In genomic region chr16:77796926-77797325, GRCm38 (mm10) we compare ENCODE assay signal across 31 mouse cellular contexts.
A peak's percentile ranks its signal among the peaks of the same experiment; 100 is the strongest.
DNase-seq lines count a peak whose midpoint lies in the region; ATAC-seq lines count a peak whose summit lies in the region.
"Had no signal": no experiment of that assay in that cellular context is flagged by ENCODE, and none has a peak within 500 bp of the region (broad histone marks: within the 10 kb centered on the region; RNA-seq: fewer than 3 reads in every experiment).

No protein-coding gene starts in this region.

- H3K27ac ChIP-seq in forebrain, embryonic 14.5 days (ENCODE audit: low read depth, low read length), result no peak overlapping the region
- no peak overlapping the region for H3K27ac ChIP-seq in forebrain, embryonic 16.5 days (ENCODE audit: low read length)
- H3K27ac ChIP-seq in lung, embryonic 15.5 days, result peak overlapping the region; percentile 55; the same call in 1 of the 2 replicates
- H3K27ac ChIP-seq: embryonic facial prominence, embryonic 13.5 days; heart, embryonic 10.5 days; heart, embryonic 15.5 days; kidney, embryonic 15.5 days; limb, embryonic 15.5 days; liver, embryonic 13.5 days; macrophage; neural tube, embryonic 15.5 days had no signal

- H3K27me3 ChIP-seq in forebrain, embryonic 14.5 days (replicated peaks; ENCODE audit: control insufficient read depth, insufficient read depth, low read length), result no peaks in the 10 kb centered on the region
- no peaks in the 10 kb centered on the region for H3K27me3 ChIP-seq in forebrain, embryonic 16.5 days (replicated peaks; ENCODE audit: control insufficient read depth, insufficient read depth, low read length)
- no peaks in the 10 kb centered on the region for H3K27me3 ChIP-seq in lung, embryonic 15.5 days
- H3K27me3 ChIP-seq: CH12.LX; embryonic facial prominence, embryonic 13.5 days; heart, embryonic 15.5 days; kidney, embryonic 15.5 days; limb, embryonic 15.5 days; liver, embryonic 13.5 days; neural tube, embryonic 15.5 days had no signal

- H3K36me3 ChIP-seq in forebrain, embryonic 14.5 days (ENCODE audit: control insufficient read depth, insufficient read depth, low read length), result no peaks in the 10 kb centered on the region
- H3K36me3 ChIP-seq in forebrain, embryonic 16.5 days (ENCODE audit: control insufficient read depth, insufficient read depth), result no peaks in the 10 kb centered on the region
- H3K36me3 ChIP-seq in lung, embryonic 15.5 days, result no peaks in the 10 kb centered on the region
- H3K36me3 ChIP-seq: embryonic facial prominence, embryonic 13.5 days; heart, embryonic 10.5 days; heart, embryonic 15.5 days; kidney, embryonic 15.5 days; limb, embryonic 15.5 days; liver, embryonic 13.5 days; neural tube, embryonic 15.5 days had no signal

- no peak for ATAC-seq in forebrain, embryonic 14.5 days
- ATAC-seq in forebrain, embryonic 16.5 days, result no peak
- peak; percentile 35; the same call in 1 of the 2 replicates for ATAC-seq in lung, embryonic 15.5 days (ENCODE audit: borderline replicate concordance, extremely low read depth, low FRiP score, low TSS enrichment)
- ATAC-seq: hindbrain, embryonic 16.5 days had no signal

- H3K9ac ChIP-seq in forebrain, embryonic 14.5 days (ENCODE audit: low read length), result no peak overlapping the region
- H3K9ac ChIP-seq in forebrain, embryonic 16.5 days (replicated peaks; ENCODE audit: low read depth, low read length), result no peak overlapping the region
- no peak overlapping the region for H3K9ac ChIP-seq in lung, embryonic 15.5 days
- H3K9ac ChIP-seq: embryonic facial prominence, embryonic 13.5 days; heart, embryonic 15.5 days; kidney, embryonic 15.5 days; limb, embryonic 15.5 days; liver, embryonic 13.5 days; neural tube, embryonic 15.5 days had no signal

- DNase-seq in forebrain, embryonic 14.5 days (ENCODE audit: low spot score), result peak; percentile 48
- no peak for DNase-seq in lung, adult 18-20 months
- peak; percentile 82 for DNase-seq in NIH3T3 (ENCODE audit: low read depth)
- DNase-seq in urinary bladder, adult 18-20 months (ENCODE audit: low spot score in 2 of 2), result no peak
- DNase-seq in layer of hippocampus, postnatal 14 days (ENCODE audit: low spot score in 2 of 2), result no peak
- DNase-seq: adrenal gland, postnatal 10 days; cerebellum, adult 11-12 months; cerebellum, adult 9-11 months; embryo, embryonic 11 days; gastrocnemius, postnatal 25 days; heart, adult 11 months; kidney, adult 18-20 months; kidney, postnatal 36 days; liver, embryonic 13.5 days; lung, adult 2 months; midbrain, embryonic 14.5 days; retina, postnatal 1 day; right cerebral cortex, postnatal 14 days; thymus, postnatal 14 days had no signal

- no peak overlapping the region for H3K4me3 ChIP-seq in forebrain, embryonic 14.5 days (ENCODE audit: low read depth, low read length)
- H3K4me3 ChIP-seq in forebrain, embryonic 16.5 days (replicated peaks; ENCODE audit: low read length), result no peak overlapping the region
- no peak overlapping the region for H3K4me3 ChIP-seq in lung, embryonic 15.5 days
- H3K4me3 ChIP-seq: embryonic facial prominence, embryonic 13.5 days; heart, embryonic 10.5 days; heart, embryonic 15.5 days; kidney, embryonic 15.5 days; layer of hippocampus, adult 2 months; limb, embryonic 15.5 days; liver, embryonic 13.5 days; neural tube, embryonic 15.5 days had no signal

- no peak overlapping the region for H3K4me2 ChIP-seq in forebrain, embryonic 14.5 days (ENCODE audit: low read length)
- no peak overlapping the region for H3K4me2 ChIP-seq in forebrain, embryonic 16.5 days (ENCODE audit: low read length)
- H3K4me2 ChIP-seq in lung, embryonic 15.5 days, result no peak overlapping the region
- H3K4me2 ChIP-seq: embryonic facial prominence, embryonic 13.5 days; heart, embryonic 15.5 days; kidney, embryonic 15.5 days; limb, embryonic 15.5 days; liver, embryonic 13.5 days; neural tube, embryonic 15.5 days had no signal

- H3K4me1 ChIP-seq in forebrain, embryonic 14.5 days (ENCODE audit: control insufficient read depth, insufficient read depth, low read length), result peaks cover 2% of the 10 kb centered on the region; the same call in 1 of the 2 replicates
- H3K4me1 ChIP-seq in forebrain, embryonic 16.5 days (replicated peaks; ENCODE audit: control insufficient read depth, insufficient read depth, low read length), result no peaks in the 10 kb centered on the region
- no peaks in the 10 kb centered on the region for H3K4me1 ChIP-seq in lung, embryonic 15.5 days
- H3K4me1 ChIP-seq: embryonic facial prominence, embryonic 13.5 days; heart, embryonic 10.5 days; heart, embryonic 15.5 days; kidney, embryonic 15.5 days; limb, embryonic 15.5 days; liver, embryonic 13.5 days; neural tube, embryonic 15.5 days had no signal

- no peaks in the 10 kb centered on the region for H3K9me3 ChIP-seq in forebrain, embryonic 14.5 days (replicated peaks; ENCODE audit: control insufficient read depth, low read length)
- H3K9me3 ChIP-seq in forebrain, embryonic 16.5 days (ENCODE audit: control insufficient read depth, low read length), result no peaks in the 10 kb centered on the region
- no peaks in the 10 kb centered on the region for H3K9me3 ChIP-seq in lung, embryonic 15.5 days
- H3K9me3 ChIP-seq: embryonic facial prominence, embryonic 13.5 days; heart, embryonic 10.5 days; heart, embryonic 15.5 days; kidney, embryonic 15.5 days; limb, embryonic 15.5 days; liver, embryonic 13.5 days; neural tube, embryonic 15.5 days had no signal

- 78% methylated on average over 4 of the region's 4 CpGs for WGBS in forebrain, embryonic 14.5 days
- 69% methylated on average over 4 of the region's 4 CpGs for WGBS in forebrain, embryonic 16.5 days
- WGBS in lung, embryonic 15.5 days, result 60% methylated on average over 4 of the region's 4 CpGs

Comparison
In these comparisons a context has a peak if more than half of its experiments do, and no peak if none do; other contexts are left out.
1. DNase-seq: peak in forebrain, embryonic 14.5 days (single experiment) and NIH3T3 (single experiment); none in lung, adult 18-20 months (0 of 2), urinary bladder, adult 18-20 months (0 of 2) and layer of hippocampus, postnatal 14 days (0 of 2).